Comparison of ENCODE assay signal across 22 mouse cellular contexts in the genomic region with DNA sequence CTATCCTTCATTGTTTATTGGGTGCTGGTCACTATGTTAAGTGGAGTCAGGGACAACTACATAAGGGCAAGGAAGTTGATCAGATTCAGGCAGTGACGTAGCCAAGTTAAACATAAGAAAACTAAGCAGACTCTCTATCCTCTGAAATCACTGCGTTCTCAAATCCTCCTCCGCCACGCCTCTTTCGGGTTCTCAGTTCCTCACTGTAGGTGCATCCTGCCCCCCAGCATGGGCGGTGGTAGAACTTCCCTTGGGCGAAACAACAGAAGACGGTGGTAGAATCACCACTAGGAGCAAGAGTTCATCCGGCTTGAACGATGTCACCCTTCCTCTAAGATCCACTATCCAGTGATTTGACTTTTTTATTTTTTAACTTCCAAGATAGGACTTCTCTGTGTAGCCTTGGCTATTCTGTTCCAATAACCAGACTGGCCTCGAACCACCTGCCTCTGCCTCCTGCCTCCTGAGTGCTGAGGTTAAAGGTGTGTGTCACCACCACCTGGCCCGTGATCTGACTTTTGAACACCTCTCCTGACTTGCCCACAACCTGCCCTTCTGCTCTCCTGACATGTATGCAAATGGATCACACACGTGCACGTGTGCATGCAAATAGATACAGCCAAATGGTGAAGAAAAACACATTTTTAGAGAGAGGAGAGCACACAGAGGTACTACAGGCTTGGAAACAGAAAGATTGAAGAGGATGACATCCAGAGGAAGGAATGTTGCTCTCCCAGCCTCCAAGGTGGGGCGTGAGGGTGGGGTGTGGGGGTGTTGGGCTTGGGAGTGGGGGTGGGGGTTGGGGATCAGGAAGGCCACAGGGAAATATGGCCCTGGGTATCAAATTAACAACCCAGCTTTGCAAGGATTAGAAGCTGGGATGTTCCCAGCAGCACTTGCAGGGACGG.
"Had no signal": no experiment of that assay in that cellular context is flagged by ENCODE, and none has a peak within 500 bp of the region (broad histone marks: within the 10 kb centered on the region; RNA-seq: fewer than 3 reads in every experiment).

No protein-coding gene starts in this region.

- H3K4me3 ChIP-seq: layer of hippocampus, adult 2 months; limb, embryonic 12.5 days; limb, embryonic 15.5 days; neural tube, embryonic 12.5 days; neural tube, embryonic 15.5 days; stomach, embryonic 15.5 days had no signal

- H3K27me3 ChIP-seq: limb, embryonic 12.5 days; limb, embryonic 15.5 days; neural tube, embryonic 12.5 days; neural tube, embryonic 15.5 days; stomach, embryonic 15.5 days had no signal

- H3K27ac ChIP-seq: kidney, postnatal 0 days; layer of hippocampus, adult 2 months; limb, embryonic 12.5 days; limb, embryonic 15.5 days; liver, embryonic 14.5 days; neural tube, embryonic 12.5 days; neural tube, embryonic 15.5 days; stomach, embryonic 15.5 days had no signal

- H3K9me3 ChIP-seq: limb, embryonic 12.5 days; limb, embryonic 15.5 days; neural tube, embryonic 12.5 days; neural tube, embryonic 15.5 days; stomach, embryonic 15.5 days had no signal

- H3K36me3 ChIP-seq: limb, embryonic 12.5 days; limb, embryonic 15.5 days; neural tube, embryonic 12.5 days; neural tube, embryonic 15.5 days; stomach, embryonic 15.5 days had no signal

- H3K4me1 ChIP-seq: limb, embryonic 12.5 days; limb, embryonic 15.5 days; neural tube, embryonic 12.5 days; stomach, embryonic 15.5 days had no signal

- DNase-seq: kidney, adult 18-20 months; kidney, postnatal 25 days; left cerebral cortex, postnatal 4 days; liver, postnatal 0 days; lung, embryonic 14.5 days; midbrain, embryonic 14.5 days; right cerebral cortex, adult 18-20 months; right cerebral cortex, postnatal 14 days; right cerebral cortex, postnatal 4 days; thymus, adult 2 months; thymus, postnatal 25 days had no signal

- ATAC-seq: intestine, embryonic 16.5 days; liver, postnatal 0 days had no signal

- H3K4me2 ChIP-seq: limb, embryonic 12.5 days; limb, embryonic 15.5 days; liver, embryonic 11.5 days; lung, embryonic 14.5 days; midbrain, embryonic 11.5 days; neural tube, embryonic 12.5 days; neural tube, embryonic 15.5 days; stomach, embryonic 15.5 days had no signal

- H3K9ac ChIP-seq: limb, embryonic 12.5 days; limb, embryonic 15.5 days; liver, embryonic 14.5 days; liver, postnatal 0 days; lung, embryonic 14.5 days; neural tube, embryonic 12.5 days; neural tube, embryonic 15.5 days; stomach, embryonic 15.5 days had no signal
